Mouse (Mus musculus) stomach, postnatal 0 days (tissue): ENCODE measurements at regions not wholly inside any gene's neighbourhood (a gene's known extent, or its start where the extent isn't known, plus 50 kb on each side); places are given as distances from the start of the nearest gene placed in this dataset.

Experiments
- CTCF ChIP-seq: IDR thresholded peaks from 2 replicates; pipeline ENCODE4 v1.5.1; 2016; ENCODE audit warnings: antibody characterized with exemption, low read depth, mild to moderate bottlenecking, moderate library complexity
- EP300 ChIP-seq: optimal IDR thresholded peaks from 2 replicates; pipeline ENCODE3; 2016; ENCODE audit warnings: antibody characterized with exemption

- no peak for TF ChIP-seq EP300
- no peak for TF ChIP-seq CTCF
Measured at GRCm38 (mm10) chr7:113651696-113652095, 114.1 kb upstream of the Spon1 start.
